Mouse (Mus musculus): ENCODE measurements around the gene Zscan26. TPM values are rescaled to one million over a fixed set of nuclear protein-coding genes. Genes with fewer than 3 reads are reported as not detected.
A peak's percentile ranks its signal among the peaks of the same experiment; 100 is the strongest.
"Not testable (repeated sequence)": the region's sequence is repeated elsewhere in the genome, so short reads cannot be mapped to it uniquely, and the experiment has no call there.

Zscan26 gene
- polyA plus RNA-seq, 1 experiment from 2014 or later = 16.6 TPM

DNA sequence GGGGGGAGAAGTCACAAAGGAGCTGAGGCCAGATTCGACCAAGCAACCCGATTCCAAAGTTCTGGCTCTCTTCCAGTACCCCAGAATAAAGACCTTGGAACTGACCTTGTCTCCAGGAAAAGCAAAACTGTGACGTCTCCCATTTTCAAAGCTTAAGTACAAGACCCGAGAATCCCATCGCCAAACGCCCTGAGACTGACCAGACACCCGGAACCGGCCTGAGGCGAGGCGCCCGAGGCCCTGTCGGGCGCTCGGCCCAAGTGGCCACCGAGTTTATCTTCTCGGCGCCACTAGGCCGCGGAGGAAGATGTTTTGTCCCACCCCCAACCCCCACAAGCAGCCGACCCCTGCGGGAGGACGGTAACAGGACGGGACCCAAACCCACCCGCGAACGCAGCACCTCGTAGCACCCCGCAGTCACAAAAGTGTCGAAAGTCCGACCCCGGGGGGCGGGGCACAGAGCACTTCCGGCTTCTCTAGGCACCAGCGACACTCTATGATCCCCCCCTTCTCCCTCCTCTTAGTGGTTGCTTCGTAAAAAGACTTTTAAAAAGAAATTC lies 51.2 kb downstream of the Zscan26 start, which contains the start of gene Zkscan3:
Zkscan3 (minus strand) TSS at position 469 of the 560 bp plus-strand sequence.
- under 1% methylated on average over 35 of the region's 35 CpGs for WGBS
- DNase-seq (ENCODE audit: low spot score) (peak; percentile 83), ATAC-seq (replicated peaks; ENCODE audit: low FRiP score) (peak; percentile 95)
- no peaks in the 10 kb centered on the region for H3K9me3 ChIP-seq (ENCODE audit: control insufficient read depth, low read length)
- H3K4me1 ChIP-seq (replicated peaks; ENCODE audit: control insufficient read depth, insufficient read depth, low read length) = no peaks in the 10 kb centered on the region; the same call in 1 of the 2 replicates
- peak within 1 kb of the TSS; percentile 84 for H3K27ac ChIP-seq (ENCODE audit: low read depth, low read length)
- no peaks in the 10 kb centered on the region for H3K27me3 ChIP-seq (replicated peaks; ENCODE audit: control insufficient read depth, insufficient read depth, low read length)
- peak within 1 kb of the TSS; percentile 85 for H3K4me3 ChIP-seq (ENCODE audit: low read depth, low read length)
- H3K36me3 ChIP-seq (ENCODE audit: control insufficient read depth, insufficient read depth, low read length) = no peaks in the 10 kb centered on the region; the same call in 1 of the 2 replicates
- peak within 1 kb of the TSS; percentile 93 for H3K9ac ChIP-seq (ENCODE audit: low read depth, low read length)
- peak within 1 kb of the TSS; percentile 79 for H3K4me2 ChIP-seq

DNA sequence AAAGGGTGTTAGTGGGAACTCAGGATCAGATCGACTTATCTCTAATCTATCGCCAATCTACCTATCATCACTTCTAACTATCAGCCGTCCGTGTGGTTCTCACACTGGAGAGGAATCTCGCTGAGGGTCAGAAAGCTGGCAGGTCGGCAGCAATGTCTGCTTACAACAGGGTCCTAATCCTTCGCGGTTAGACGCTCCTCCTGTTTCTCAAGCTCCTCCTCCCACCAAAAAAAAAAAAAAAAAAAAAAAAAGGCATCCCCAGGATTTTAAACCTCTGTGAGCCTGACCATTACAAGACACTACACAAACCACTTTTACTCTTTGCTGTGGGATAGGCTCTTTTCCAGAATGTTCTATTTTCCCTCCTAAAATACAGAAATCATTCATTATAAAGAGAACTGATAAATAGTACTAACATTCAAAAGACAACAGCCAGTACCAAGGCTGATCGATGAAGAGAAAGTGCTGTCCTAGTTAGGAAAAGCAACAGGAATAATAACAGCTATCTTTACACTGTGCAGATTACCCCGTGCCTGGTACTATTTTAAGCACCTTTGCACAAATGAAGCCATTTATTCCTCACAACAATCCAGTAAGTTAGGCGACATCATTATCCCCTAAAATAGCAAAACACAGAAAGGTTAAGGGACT lies 51.8 kb downstream of the Zscan26 start:
- DNase-seq (ENCODE audit: low spot score) = no peak
- H3K36me3 ChIP-seq (ENCODE audit: control insufficient read depth, insufficient read depth, low read length) = no peaks in the 10 kb centered on the region; the same call in 1 of the 2 replicates
- peak overlapping the region; percentile 79 for H3K4me2 ChIP-seq
- peak overlapping the region; percentile 84 for H3K27ac ChIP-seq (ENCODE audit: low read depth, low read length)
- H3K4me3 ChIP-seq (ENCODE audit: low read depth, low read length) = peak overlapping the region; percentile 85
- peak overlapping the region; percentile 93 for H3K9ac ChIP-seq (ENCODE audit: low read depth, low read length)
- WGBS = 6% methylated on average over 12 of the region's 12 CpGs
- peak; percentile 44; the same call in 1 of the 2 replicates for ATAC-seq (replicated peaks; ENCODE audit: low FRiP score)
- H3K27me3 ChIP-seq (replicated peaks; ENCODE audit: control insufficient read depth, insufficient read depth, low read length) = no peaks in the 10 kb centered on the region
- H3K9me3 ChIP-seq (ENCODE audit: control insufficient read depth, low read length) = no peaks in the 10 kb centered on the region
- H3K4me1 ChIP-seq (replicated peaks; ENCODE audit: control insufficient read depth, insufficient read depth, low read length) = no peaks in the 10 kb centered on the region; the same call in 1 of the 2 replicates

GRCm38 (mm10) chr13:21401166-21401565 lies 52.4 kb downstream of the Zscan26 start:
- H3K36me3 ChIP-seq (ENCODE audit: control insufficient read depth, insufficient read depth, low read length) = peaks cover 2% of the 10 kb centered on the region; the same call in 1 of the 2 replicates
- H3K4me1 ChIP-seq (replicated peaks; ENCODE audit: control insufficient read depth, insufficient read depth, low read length) = no peaks in the 10 kb centered on the region; the same call in 1 of the 2 replicates
- H3K9ac ChIP-seq (ENCODE audit: low read depth, low read length) = peak overlapping the region; percentile 93; the same call in 1 of the 2 replicates
- H3K27ac ChIP-seq (ENCODE audit: low read depth, low read length) = no peak overlapping the region
- DNase-seq (ENCODE audit: low spot score) (no peak), ATAC-seq (replicated peaks; ENCODE audit: low FRiP score) (no peak)
- H3K9me3 ChIP-seq (ENCODE audit: control insufficient read depth, low read length) = no peaks in the 10 kb centered on the region
- no peaks in the 10 kb centered on the region for H3K27me3 ChIP-seq (replicated peaks; ENCODE audit: control insufficient read depth, insufficient read depth, low read length)
- H3K4me3 ChIP-seq (ENCODE audit: low read depth, low read length) = peak overlapping the region; percentile 85
- H3K4me2 ChIP-seq = peak overlapping the region; percentile 79
- WGBS = 77% methylated on average over 3 of the region's 3 CpGs

- peaks cover 20% of the 10 kb centered on the region for H3K36me3 ChIP-seq (ENCODE audit: control insufficient read depth, insufficient read depth, low read length)
- H3K9me3 ChIP-seq (ENCODE audit: control insufficient read depth, low read length) = no peaks in the 10 kb centered on the region
- no peaks in the 10 kb centered on the region for H3K27me3 ChIP-seq (replicated peaks; ENCODE audit: control insufficient read depth, insufficient read depth, low read length)
- H3K4me1 ChIP-seq (replicated peaks; ENCODE audit: control insufficient read depth, insufficient read depth, low read length) = no peaks in the 10 kb centered on the region; the same call in 1 of the 2 replicates
- H3K9ac ChIP-seq (ENCODE audit: low read depth, low read length) = no peak overlapping the region
- H3K4me3 ChIP-seq (ENCODE audit: low read depth, low read length) = no peak overlapping the region
- DNase-seq (ENCODE audit: low spot score) (no peak), ATAC-seq (replicated peaks; ENCODE audit: low FRiP score) (no peak)
- H3K27ac ChIP-seq (ENCODE audit: low read depth, low read length) = no peak overlapping the region
- no peak overlapping the region for H3K4me2 ChIP-seq
- 79% methylated on average over 2 of the region's 2 CpGs for WGBS
Observed at GRCm38 (mm10) chr13:21397486-21397885, 56.0 kb downstream of the Zscan26 start.

GRCm38 (mm10) chr13:21396048-21396447 lies 57.5 kb downstream of the Zscan26 start:
- H3K4me1 ChIP-seq (replicated peaks; ENCODE audit: control insufficient read depth, insufficient read depth, low read length); ATAC-seq (replicated peaks; ENCODE audit: low FRiP score); DNase-seq (ENCODE audit: low spot score); H3K27me3 ChIP-seq (replicated peaks; ENCODE audit: control insufficient read depth, insufficient read depth, low read length); H3K27ac ChIP-seq (ENCODE audit: low read depth, low read length); H3K9ac ChIP-seq (ENCODE audit: low read depth, low read length); H3K9me3 ChIP-seq (ENCODE audit: control insufficient read depth, low read length); H3K4me3 ChIP-seq (ENCODE audit: low read depth, low read length); H3K4me2 ChIP-seq: not testable (repeated sequence)
- 91% methylated on average over 18 of the region's 18 CpGs for WGBS
- H3K36me3 ChIP-seq (ENCODE audit: control insufficient read depth, insufficient read depth, low read length) = peaks cover 31% of the 10 kb centered on the region

DNA sequence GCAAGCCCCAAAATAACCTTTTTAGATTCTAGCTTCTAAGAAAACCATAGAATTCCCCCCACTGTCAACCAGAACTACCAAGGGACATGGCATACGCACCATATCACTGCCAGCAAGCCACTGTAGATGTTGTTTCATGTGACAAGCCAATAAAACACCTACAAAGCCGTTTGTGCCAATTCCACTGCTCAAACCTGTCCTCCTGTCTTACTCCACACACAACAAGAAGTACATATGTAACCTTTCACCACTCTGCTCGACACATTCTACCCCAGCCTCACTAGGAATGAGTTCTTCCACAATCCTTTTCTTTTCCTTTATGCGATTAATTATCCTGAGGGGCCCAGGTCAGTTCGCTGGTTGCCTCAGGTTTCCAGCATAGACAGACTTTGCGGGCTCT lies 57.9 kb downstream of the Zscan26 start:
- Histone ChIP-seq H3K36me3 (ENCODE audit: control insufficient read depth, insufficient read depth, low read length) (peaks cover 35% of the 10 kb centered on the region), H3K27me3 (replicated peaks; ENCODE audit: control insufficient read depth, insufficient read depth, low read length) (no peaks in the 10 kb centered on the region), H3K4me3 (ENCODE audit: low read depth, low read length) (no peak overlapping the region), H3K4me2 (no peak overlapping the region), H3K9ac (ENCODE audit: low read depth, low read length) (no peak overlapping the region), H3K9me3 (ENCODE audit: control insufficient read depth, low read length) (no peaks in the 10 kb centered on the region), H3K4me1 (replicated peaks; ENCODE audit: control insufficient read depth, insufficient read depth, low read length) (no peaks in the 10 kb centered on the region), H3K27ac (ENCODE audit: low read depth, low read length) (no peak overlapping the region)
- no peak for ATAC-seq (replicated peaks; ENCODE audit: low FRiP score)
- 90% methylated on average over 6 of the region's 6 CpGs for WGBS
- no peak for DNase-seq (ENCODE audit: low spot score)

- H3K4me3 ChIP-seq (ENCODE audit: low read depth, low read length) = no peak overlapping the region
- no peak for DNase-seq (ENCODE audit: low spot score)
- no peaks in the 10 kb centered on the region for H3K4me1 ChIP-seq (replicated peaks; ENCODE audit: control insufficient read depth, insufficient read depth, low read length)
- ATAC-seq (replicated peaks; ENCODE audit: low FRiP score) = no peak
- no peak overlapping the region for H3K27ac ChIP-seq (ENCODE audit: low read depth, low read length)
- H3K9me3 ChIP-seq (ENCODE audit: control insufficient read depth, low read length) = no peaks in the 10 kb centered on the region
- no peaks in the 10 kb centered on the region for H3K27me3 ChIP-seq (replicated peaks; ENCODE audit: control insufficient read depth, insufficient read depth, low read length)
- H3K36me3 ChIP-seq (ENCODE audit: control insufficient read depth, insufficient read depth, low read length) = peaks cover 38% of the 10 kb centered on the region
- no peak overlapping the region for H3K9ac ChIP-seq (ENCODE audit: low read depth, low read length)
- H3K4me2 ChIP-seq = no peak overlapping the region
- 94% methylated on average over 1 of the region's 1 CpGs for WGBS
Observed at GRCm38 (mm10) chr13:21395211-21395610, 58.3 kb downstream of the Zscan26 start.

Data from liver, embryonic 11.5 days (tissue).